Mouse (Mus musculus) intestine, embryonic 14.5 days (tissue): Measurements from ENCODE around the gene Efhd2. TPM values are rescaled to one million over a fixed set of nuclear protein-coding genes. Genes with fewer than 3 reads are reported as not detected.
A peak's percentile ranks its signal among the peaks of the same experiment; 100 is the strongest.

Source experiments
- ATAC-seq: fragments of 200-750 bp; cut with Nextera tagmentation; replicated peaks from 2 replicates; pipeline ENCODE4 v1.8.0; 2017; ENCODE audit warnings: low read depth, moderate number of reproducible peaks, moderate TSS enrichment, moderate library complexity; ENCODE audit not compliant: low FRiP score, low TSS enrichment
- DNase-seq: peaks from one replicate; pipeline ENCODE4 v3.0.0-alpha.2; 2018; ENCODE audit warnings: low spot score
- H3K27ac ChIP-seq: fragments of 300-500 bp; sonication (generic); 2 replicates; pipeline ENCODE4 v1.5.1; 2014; ENCODE audit warnings: low read depth, mild to moderate bottlenecking, control low read depth
- H3K27me3 ChIP-seq: fragments of 300-500 bp; sonication (generic); replicated peaks from 2 replicates; pipeline ENCODE4 v1.6.1; 2014; ENCODE audit warnings: low read length, control low read depth; ENCODE audit not compliant: control insufficient read depth, insufficient read depth
- H3K36me3 ChIP-seq: fragments of 300-500 bp; sonication (generic); 2 replicates; pipeline ENCODE4 v1.6.1; 2014; ENCODE audit warnings: low read length, control low read depth; ENCODE audit not compliant: control insufficient read depth, insufficient read depth
- H3K4me1 ChIP-seq: fragments of 300-500 bp; sonication (generic); replicated peaks from 2 replicates; pipeline ENCODE4 v1.6.1; 2014; ENCODE audit warnings: low read length, control low read depth, mixed read lengths; ENCODE audit not compliant: control insufficient read depth, insufficient read depth
- H3K4me2 ChIP-seq: fragments of 300-500 bp; sonication (generic); 2 replicates; pipeline ENCODE4 v1.6.1; 2014; ENCODE audit warnings: low read length
- H3K4me3 ChIP-seq: fragments of 300-500 bp; sonication (generic); 2 replicates; pipeline ENCODE4 v1.5.1; 2014; ENCODE audit warnings: low read depth, low read length, control low read depth, mixed read lengths
- H3K9ac ChIP-seq: fragments of 300-500 bp; sonication (generic); 2 replicates; pipeline ENCODE4 v1.6.1; 2014; ENCODE audit warnings: mild to moderate bottlenecking, low read length
- H3K9me3 ChIP-seq: fragments of 300-500 bp; sonication (generic); 2 replicates; pipeline ENCODE4 v1.6.1; 2016; ENCODE audit warnings: low read length, control low read depth; ENCODE audit not compliant: control insufficient read depth
- WGBS: fragments of 180-500 bp; shearing (Covaris S2); extraction: QIAGEN DNeasy Blood & Tissue Kit; methylation state at CpG from one replicate; pipeline ENCODE4 v1.1.7; 2014; 5-methylcytosine and 5-hydroxymethylcytosine counted together
- polyA plus RNA-seq: library from polyadenylated mRNA; unstranded; fragments of >200 nt; fragmentation: Nextera tagmentation; extraction: Ambion mirVana; gene quantifications from 2 replicates; pipeline ENCODE4 v1.2.1, GENCODE M21; 2014

The Efhd2 gene
- polyA plus RNA-seq, 1 experiment from 2014 or later = 75.6 TPM

GRCm38 (mm10) chr4:141875481-141876108 is 875 bp upstream of the Efhd2 start:
- H3K36me3 ChIP-seq = peaks cover 6% of the 10 kb centered on the region; the same call in 1 of the 2 replicates
- H3K4me2 ChIP-seq = peak overlapping the region; percentile 94
- no peak overlapping the region for H3K27ac ChIP-seq
- H3K27me3 ChIP-seq = no peaks in the 10 kb centered on the region
- no peak overlapping the region for H3K9ac ChIP-seq
- DNase-seq (no peak), ATAC-seq (no peak; the same call in 1 of the 2 replicates)
- H3K9me3 ChIP-seq = no peaks in the 10 kb centered on the region
- peaks cover 31% of the 10 kb centered on the region for H3K4me1 ChIP-seq
- 15% methylated on average over 8 of the region's 8 CpGs for WGBS
- H3K4me3 ChIP-seq = no peak overlapping the region

DNA sequence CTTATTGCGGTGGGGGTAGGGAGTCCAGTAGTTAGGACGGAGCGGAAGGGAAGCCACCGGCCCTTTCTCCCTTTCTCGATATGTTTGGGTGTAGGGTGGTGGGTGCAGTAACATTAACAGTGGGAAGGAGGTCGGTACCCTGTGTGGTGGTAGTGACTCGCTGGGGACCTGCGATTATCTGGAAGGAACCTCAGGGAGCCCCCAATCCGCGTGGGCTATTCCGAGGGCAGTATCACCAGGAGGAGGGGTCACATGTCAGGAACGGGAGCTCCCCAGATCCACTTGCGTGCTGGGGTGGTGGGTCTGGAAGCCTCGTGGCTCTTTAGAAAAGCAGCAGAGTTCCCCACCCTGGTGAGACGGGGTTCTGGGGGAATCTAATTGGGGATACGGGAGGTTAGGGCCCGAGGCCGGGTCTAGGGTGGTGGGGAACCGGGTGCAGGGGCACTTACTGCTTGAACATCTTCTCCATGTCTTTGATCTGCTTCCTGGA is 564 bp downstream of the Efhd2 start:
- Histone ChIP-seq H3K36me3 (peaks cover 11% of the 10 kb centered on the region; the same call in 1 of the 2 replicates), H3K27ac (no peak overlapping the region), H3K4me1 (peaks cover 38% of the 10 kb centered on the region), H3K4me2 (peak overlapping the region; percentile 94), H3K9ac (peak overlapping the region; percentile 72), H3K9me3 (no peaks in the 10 kb centered on the region), H3K4me3 (peak overlapping the region; percentile 78), H3K27me3 (no peaks in the 10 kb centered on the region)
- DNase-seq (peak; percentile 82), ATAC-seq (peak; percentile 3)
- under 1% methylated on average over 19 of the region's 19 CpGs for WGBS

- H3K9me3 ChIP-seq = no peaks in the 10 kb centered on the region
- 75% methylated on average over 9 of the region's 9 CpGs for whole genome bisulfite sequencing
- no peak for DNase-seq
- H3K27ac ChIP-seq = no peak overlapping the region
- H3K4me1 ChIP-seq = peaks cover 44% of the 10 kb centered on the region
- peak overlapping the region; percentile 78 for H3K4me3 ChIP-seq
- H3K4me2 ChIP-seq = peak overlapping the region; percentile 94
- ATAC-seq = no peak
- no peaks in the 10 kb centered on the region for H3K27me3 ChIP-seq
- peak overlapping the region; percentile 27; the same call in 1 of the 2 replicates for H3K9ac ChIP-seq
- peaks cover 15% of the 10 kb centered on the region; the same call in 1 of the 2 replicates for H3K36me3 ChIP-seq
Measured at GRCm38 (mm10) chr4:141872977-141873376, 1.7 kb downstream of the Efhd2 start.

GRCm38 (mm10) chr4:141871909-141872308 is 2.8 kb downstream of the Efhd2 start:
- H3K27ac ChIP-seq = peak overlapping the region; percentile 18; the same call in 1 of the 2 replicates
- ATAC-seq = no peak

GRCm38 (mm10) chr4:141871333-141871725 is 3.4 kb downstream of the Efhd2 start:
- no peak overlapping the region for H3K27ac ChIP-seq
- H3K4me3 ChIP-seq = no peak overlapping the region
- no peak for ATAC-seq

More at GRCm38 (mm10) chr4:141871909-141872308, 2.8 kb downstream of the Efhd2 start:
- Histone ChIP-seq H3K27me3 (no peaks in the 10 kb centered on the region), H3K4me3 (no peak overlapping the region), H3K36me3 (peaks cover 15% of the 10 kb centered on the region; the same call in 1 of the 2 replicates), H3K9ac (0 out of 2 replicates have a peak overlapping the region, but pooled peaks have one; percentile 18), H3K4me1 (peaks cover 54% of the 10 kb centered on the region), H3K9me3 (no peaks in the 10 kb centered on the region), H3K4me2 (peak overlapping the region; percentile 94)
- no peak for DNase-seq
- WGBS = 61% methylated on average over 9 of the region's 9 CpGs

GRCm38 (mm10) chr4:141870666-141871332 is 3.9 kb downstream of the Efhd2 start:
- no peak for DNase-seq
- Histone ChIP-seq H3K4me3 (no peak overlapping the region), H3K27me3 (no peaks in the 10 kb centered on the region), H3K36me3 (peaks cover 16% of the 10 kb centered on the region; the same call in 1 of the 2 replicates), H3K27ac (no peak overlapping the region), H3K4me2 (no peak overlapping the region), H3K4me1 (peaks cover 57% of the 10 kb centered on the region), H3K9me3 (no peaks in the 10 kb centered on the region), H3K9ac (no peak overlapping the region)
- WGBS = 77% methylated on average over 11 of the region's 11 CpGs
- ATAC-seq = no peak

More at GRCm38 (mm10) chr4:141871333-141871725, 3.4 kb downstream of the Efhd2 start:
- Histone ChIP-seq H3K27me3 (no peaks in the 10 kb centered on the region), H3K4me1 (peaks cover 57% of the 10 kb centered on the region), H3K9me3 (no peaks in the 10 kb centered on the region), H3K36me3 (peaks cover 15% of the 10 kb centered on the region; the same call in 1 of the 2 replicates), H3K4me2 (no peak overlapping the region), H3K9ac (no peak overlapping the region)
- no peak for DNase-seq
- WGBS = 88% methylated on average over 3 of the region's 3 CpGs

DNA sequence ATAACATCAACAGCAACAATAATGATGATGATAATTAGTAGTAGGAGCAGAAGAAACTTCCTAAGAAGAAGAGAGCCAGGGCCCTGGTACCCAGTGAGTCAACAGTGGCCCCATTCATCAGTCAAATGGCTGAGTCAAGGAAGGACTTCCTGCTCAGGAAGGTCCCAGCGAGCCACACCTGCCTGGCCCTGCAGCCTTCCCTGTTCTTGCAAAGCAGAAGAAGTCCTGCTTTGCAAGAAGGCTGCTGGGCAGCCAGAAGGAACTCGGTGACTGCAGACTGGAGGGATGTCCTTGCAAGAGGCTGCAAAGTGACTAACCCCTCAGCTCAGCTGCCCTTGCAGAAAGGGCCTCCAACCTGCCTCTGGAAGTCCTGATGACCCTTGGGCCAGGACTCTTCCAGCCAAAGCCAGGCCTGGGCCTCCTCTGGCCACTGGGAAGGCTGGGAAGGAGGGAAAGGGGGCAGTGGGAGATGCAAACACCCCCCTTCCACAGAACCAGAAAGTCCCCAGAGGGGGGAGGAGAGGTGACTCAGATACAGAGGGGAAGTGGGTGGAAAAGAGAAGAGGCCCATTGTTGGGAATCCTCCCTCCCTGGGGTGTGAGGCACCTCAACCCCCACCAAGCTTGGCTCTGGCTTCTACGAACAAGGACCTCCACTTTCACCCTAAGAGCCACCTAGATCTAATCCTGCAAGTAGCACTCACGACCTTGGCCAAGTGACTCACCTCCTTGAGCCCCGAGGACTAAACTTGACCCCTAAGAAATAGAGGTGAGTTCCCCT is 5.1 kb downstream of the Efhd2 start:
- H3K4me2 ChIP-seq = no peak overlapping the region
- no peaks in the 10 kb centered on the region for H3K9me3 ChIP-seq
- no peak overlapping the region for H3K9ac ChIP-seq
- no peak for ATAC-seq
- peaks cover 26% of the 10 kb centered on the region for H3K36me3 ChIP-seq
- H3K4me1 ChIP-seq = peaks cover 49% of the 10 kb centered on the region
- no peak overlapping the region for H3K4me3 ChIP-seq
- 72% methylated on average over 5 of the region's 5 CpGs for WGBS
- no peaks in the 10 kb centered on the region for H3K27me3 ChIP-seq
- H3K27ac ChIP-seq = no peak overlapping the region
- no peak for DNase-seq

DNA sequence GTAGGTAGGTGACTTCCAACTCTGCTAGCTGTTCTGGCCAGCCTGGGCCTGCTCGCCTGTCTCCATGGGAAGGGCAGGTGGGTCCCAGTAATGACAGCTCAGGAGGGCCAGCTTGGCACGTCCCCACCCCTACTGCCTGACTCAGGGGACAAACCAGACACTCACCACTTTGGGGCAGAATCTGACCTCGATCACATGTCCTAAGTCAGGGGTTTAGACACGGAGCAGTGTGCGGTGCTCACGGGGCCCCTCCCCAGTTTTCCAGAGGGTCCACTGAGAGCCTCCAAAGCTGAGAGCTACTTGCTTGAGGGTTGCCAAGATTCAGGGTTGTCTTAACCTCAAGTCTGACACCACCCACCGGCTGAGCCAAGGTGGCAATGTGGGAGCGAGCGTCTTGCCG is 6.7 kb downstream of the Efhd2 start:
- Histone ChIP-seq H3K4me3 (no peak overlapping the region), H3K27me3 (no peaks in the 10 kb centered on the region), H3K36me3 (peaks cover 26% of the 10 kb centered on the region), H3K27ac (no peak overlapping the region), H3K4me1 (peaks cover 45% of the 10 kb centered on the region), H3K4me2 (no peak overlapping the region), H3K9me3 (no peaks in the 10 kb centered on the region), H3K9ac (no peak overlapping the region)
- DNase-seq (no peak), ATAC-seq (no peak)
- WGBS = 91% methylated on average over 10 of the region's 10 CpGs
